Mouse (Mus musculus) spleen, adult 2 months (tissue): ENCODE data around the gene Akap13.

Experiments
- CTCF ChIP-seq: fragments of 200-500 bp; IDR thresholded peaks from 2 replicates; pipeline ENCODE4 v1.5.1; 2011; ENCODE audit warnings: mild to moderate bottlenecking, inconsistent platforms; ENCODE audit not compliant: insufficient read depth, insufficient read length, insufficient replicate concordance; ENCODE audit errors: extremely low read depth
- POLR2A ChIP-seq: fragments of 200-500 bp; IDR thresholded peaks from 2 replicates; pipeline ENCODE4 v1.6.1; 2011; ENCODE audit warnings: low read depth, low read length, inconsistent platforms

DNA sequence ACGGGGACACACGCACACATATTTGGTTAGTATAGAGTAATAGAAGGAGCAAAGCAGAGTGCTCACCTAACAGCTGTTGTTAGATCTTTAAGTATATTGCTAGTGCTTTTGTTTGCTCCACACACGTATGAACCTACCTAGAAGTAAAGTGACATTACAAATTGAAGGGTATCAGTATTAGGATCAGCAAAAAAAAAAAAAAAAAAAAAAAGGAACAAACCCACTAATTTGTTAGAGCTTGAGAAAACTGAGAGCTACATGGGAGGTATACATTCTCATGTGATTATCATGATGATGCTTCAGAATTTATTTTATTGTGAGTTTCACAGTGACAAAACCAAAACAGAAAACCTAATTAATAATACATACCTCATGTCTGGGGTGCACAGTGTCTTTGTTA lies 114.9 kb downstream of the Akap13 start:
- TF ChIP-seq POLR2A (no peak), CTCF (no peak)
